Mouse (Mus musculus) spleen, adult 2 months (tissue): Measurements from ENCODE around the gene Mrpl20. TPM values are rescaled to one million over a fixed set of nuclear protein-coding genes. Genes with fewer than 3 reads are reported as not detected.
"Not testable (repeated sequence)": the region's sequence is repeated elsewhere in the genome, so short reads cannot be mapped to it uniquely, and the experiment has no call there.

ENCODE experiments used
- DNase-seq, 2 experiments: peaks; one replicate each; pipeline versions ENCODE4 v3.0.0 to v3.0.0-alpha.2; 2012 to 2021; ENCODE audit warnings: low spot score in 2 of 2, low read depth in 1 of 2
- H3K27ac ChIP-seq: fragments of 200-500 bp; 2 replicates; pipeline ENCODE4 v1.5.1; 2012; ENCODE audit warnings: low read length, inconsistent platforms; ENCODE audit not compliant: insufficient read depth
- H3K27me3 ChIP-seq: fragments of 200-500 bp; 2 replicates; pipeline ENCODE4 v1.6.1; 2012; ENCODE audit warnings: mild to moderate bottlenecking, moderate library complexity, low read length, inconsistent platforms; ENCODE audit not compliant: control insufficient read depth, insufficient read depth
- H3K36me3 ChIP-seq: fragments of 200-500 bp; 2 replicates; pipeline ENCODE4 v1.6.1; 2012; ENCODE audit warnings: mild to moderate bottlenecking, low read length, inconsistent platforms; ENCODE audit not compliant: control insufficient read depth, insufficient read depth
- H3K4me1 ChIP-seq: fragments of 200-500 bp; 2 replicates; pipeline ENCODE4 v1.6.1; 2011; ENCODE audit warnings: inconsistent platforms; ENCODE audit not compliant: control insufficient read depth, insufficient read depth, insufficient read length
- H3K4me3 ChIP-seq: fragments of 200-500 bp; 2 replicates; pipeline ENCODE4 v1.5.1; 2011; ENCODE audit warnings: mild to moderate bottlenecking, inconsistent platforms; ENCODE audit not compliant: insufficient read depth, insufficient read length; ENCODE audit errors: extremely low read depth
- CTCF ChIP-seq: fragments of 200-500 bp; IDR thresholded peaks from 2 replicates; pipeline ENCODE4 v1.5.1; 2011; ENCODE audit warnings: mild to moderate bottlenecking, inconsistent platforms; ENCODE audit not compliant: insufficient read depth, insufficient read length, insufficient replicate concordance; ENCODE audit errors: extremely low read depth
- POLR2A ChIP-seq: fragments of 200-500 bp; IDR thresholded peaks from 2 replicates; pipeline ENCODE4 v1.6.1; 2011; ENCODE audit warnings: low read depth, low read length, inconsistent platforms
- WGBS: fragments of 180-500 bp; shearing (Covaris S2); methylation state at CpG from one replicate; pipeline ENCODE4 v1.1.7; 2018; 5-methylcytosine and 5-hydroxymethylcytosine counted together
- polyA plus RNA-seq: library from polyadenylated mRNA; depleted of rRNA; stranded (reverse); fragments of >200 nt; gene quantifications from 2 replicates; pipeline ENCODE4 v1.2.3, GENCODE M21; 2012

Gene Mrpl20
- polyA plus RNA-seq, 1 experiment, result 23.3 TPM

DNA sequence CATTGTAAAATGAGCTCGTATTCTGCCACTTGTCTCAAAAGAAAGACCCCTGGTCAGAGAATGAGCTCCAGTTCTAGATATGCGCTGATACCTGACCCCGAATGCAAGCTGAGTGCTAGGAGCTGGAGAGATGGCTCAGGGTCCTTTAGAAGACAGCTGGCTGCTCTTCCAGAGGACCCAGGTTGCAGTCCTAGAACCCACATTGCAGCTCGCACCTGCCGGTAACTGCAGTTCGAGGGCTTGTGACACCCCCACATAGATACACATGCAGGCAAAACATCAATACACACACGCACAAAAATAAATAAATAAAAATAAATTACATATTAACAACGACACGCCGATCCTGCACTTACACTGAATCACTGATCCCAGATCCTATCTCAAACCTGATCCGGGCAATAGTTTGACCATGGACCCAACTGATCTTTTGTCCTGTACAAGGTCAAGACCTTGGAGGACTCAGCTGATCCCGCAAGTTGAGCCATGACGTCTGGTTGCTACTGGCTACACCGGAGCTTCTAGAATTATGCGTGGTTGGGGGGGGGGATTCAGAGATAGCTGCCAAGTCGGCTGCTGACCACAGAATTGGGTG, 19.1 kb upstream of the Mrpl20 start:
- no peak for TF ChIP-seq POLR2A
- no peak for TF ChIP-seq CTCF
- Histone ChIP-seq H3K27ac (no peak overlapping the region), H3K36me3 (no peaks in the 10 kb centered on the region), H3K27me3 (peaks cover 2% of the 10 kb centered on the region; the same call in 1 of the 2 replicates), H3K4me1 (peaks cover 4% of the 10 kb centered on the region), H3K4me3 (peak overlapping the region; percentile 60; the same call in 1 of the 2 replicates)
- DNase-seq, result no peak
- 45% methylated on average over 16 of the region's 16 CpGs for WGBS

GRCm38 (mm10) chr4:155784081-155784701, 18.5 kb upstream of the Mrpl20 start:
- TF ChIP-seq CTCF (peak; percentile 69), POLR2A (no peak)
- no peaks in the 10 kb centered on the region for H3K36me3 ChIP-seq
- peak in 1 of 2 experiments; percentile 69 for DNase-seq
- no peak overlapping the region; the same call in 1 of the 2 replicates for H3K27ac ChIP-seq
- peaks cover 4% of the 10 kb centered on the region for H3K4me1 ChIP-seq
- WGBS, result 1% methylated on average over 52 of the region's 52 CpGs
- H3K4me3 ChIP-seq, result peak overlapping the region; percentile 60
- H3K27me3 ChIP-seq, result peaks cover 2% of the 10 kb centered on the region; the same call in 1 of the 2 replicates

GRCm38 (mm10) chr4:155785246-155785645, 17.4 kb upstream of the Mrpl20 start:
- DNase-seq, result no peak
- Histone ChIP-seq H3K27me3 (peaks cover 2% of the 10 kb centered on the region; the same call in 1 of the 2 replicates), H3K27ac (no peak overlapping the region), H3K36me3 (no peaks in the 10 kb centered on the region), H3K4me1 (peaks cover 4% of the 10 kb centered on the region), H3K4me3 (no peak overlapping the region)
- 91% methylated on average over 10 of the region's 10 CpGs for WGBS
- TF ChIP-seq POLR2A (no peak), CTCF (no peak)

DNA sequence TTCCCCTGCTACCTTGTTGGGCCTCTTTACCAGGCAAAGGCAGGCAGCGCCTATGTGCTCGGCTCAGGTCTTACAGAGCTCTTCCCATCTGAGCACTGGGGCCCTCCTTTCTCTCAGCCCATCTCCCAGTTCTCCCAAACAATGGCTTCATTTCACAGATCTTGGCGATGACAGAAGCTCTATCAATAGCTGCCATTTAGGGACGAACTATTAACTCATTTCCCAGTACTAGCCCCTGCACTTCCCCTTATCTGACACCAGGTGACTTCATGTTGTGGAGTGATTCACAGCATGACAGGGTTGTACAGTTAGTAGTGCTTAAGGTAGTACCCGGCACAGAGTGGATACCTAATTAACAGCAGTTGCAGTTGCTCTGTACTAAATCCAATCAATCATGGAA, 16.9 kb upstream of the Mrpl20 start, which contains the start of gene Tmem88b:
Gene Tmem88b, minus strand, starts transcription at position 56 of the 400 bp plus-strand sequence.
- 78% methylated on average over 5 of the region's 5 CpGs for WGBS
- Histone ChIP-seq H3K4me1 (peaks cover 4% of the 10 kb centered on the region), H3K4me3 (no peak within 1 kb of the TSS), H3K27me3 (peaks cover 2% of the 10 kb centered on the region; the same call in 1 of the 2 replicates), H3K36me3 (no peaks in the 10 kb centered on the region), H3K27ac (no peak within 1 kb of the TSS)
- TF ChIP-seq CTCF, result no peak
- no peak for TF ChIP-seq POLR2A
- DNase-seq, result no peak

DNA sequence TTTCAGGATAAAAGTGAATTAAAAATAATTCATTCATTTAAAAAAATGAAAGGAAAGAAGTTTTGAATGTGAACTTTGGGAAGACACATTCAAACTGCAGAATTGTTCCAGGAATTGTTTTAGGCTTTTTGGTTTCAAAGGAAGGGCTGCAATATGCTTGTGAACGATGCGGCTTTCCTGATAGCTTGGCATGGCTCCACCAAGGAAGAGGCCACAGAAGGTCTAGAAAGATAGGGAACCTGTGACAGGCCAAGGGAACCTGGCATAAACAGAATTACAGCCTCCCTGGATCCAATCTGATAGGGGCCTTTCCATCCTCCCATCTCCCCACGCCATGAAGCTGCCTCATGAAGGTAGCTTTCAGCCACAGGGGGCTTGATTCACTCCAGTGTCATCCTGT, 14.4 kb upstream of the Mrpl20 start:
- H3K4me3 ChIP-seq, result no peak overlapping the region
- TF ChIP-seq POLR2A (no peak), CTCF (no peak)
- no peaks in the 10 kb centered on the region for H3K36me3 ChIP-seq
- no peak for DNase-seq
- WGBS, result 61% methylated on average over 3 of the region's 3 CpGs
- H3K27ac ChIP-seq, result no peak overlapping the region; the same call in 1 of the 2 replicates
- H3K27me3 ChIP-seq, result peaks cover 2% of the 10 kb centered on the region; the same call in 1 of the 2 replicates
- peaks cover 4% of the 10 kb centered on the region for H3K4me1 ChIP-seq

DNA sequence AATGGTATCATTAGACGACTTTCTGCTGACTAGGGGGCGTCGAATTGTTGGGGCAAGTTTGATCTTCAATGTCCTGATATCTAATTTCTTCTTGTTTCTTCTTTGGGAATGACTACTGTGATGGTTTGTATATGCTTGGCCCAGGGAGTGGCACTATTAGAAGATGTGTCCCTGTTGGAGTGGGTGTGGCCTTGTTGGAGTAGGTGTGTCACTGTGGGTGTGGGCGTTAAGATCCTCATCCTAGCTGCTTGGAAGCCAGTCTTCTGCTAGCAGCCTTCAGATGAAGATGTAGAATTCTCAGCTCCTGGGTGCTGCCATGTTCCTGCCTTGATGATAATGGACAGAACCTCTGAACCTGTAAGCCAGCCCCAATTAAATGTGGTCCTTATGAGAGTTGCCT, 13.8 kb upstream of the Mrpl20 start:
- H3K27me3 ChIP-seq, H3K4me3 ChIP-seq, H3K4me1 ChIP-seq, DNase-seq, H3K36me3 ChIP-seq, H3K27ac ChIP-seq: not testable (repeated sequence)
- WGBS, result 77% methylated on average over 4 of the region's 4 CpGs

GRCm38 (mm10) chr4:155790021-155790489, 12.6 kb upstream of the Mrpl20 start, which contains the start of gene Ankrd65:
TSS of gene Ankrd65 (plus strand) at chr4:155790439.
- TF ChIP-seq CTCF (no peak), POLR2A (no peak)
- Histone ChIP-seq H3K36me3 (no peaks in the 10 kb centered on the region), H3K27ac (no peak within 1 kb of the TSS), H3K4me1 (no peaks in the 10 kb centered on the region), H3K27me3 (no peaks in the 10 kb centered on the region), H3K4me3 (no peak within 1 kb of the TSS)
- 88% methylated on average over 3 of the region's 3 CpGs for WGBS
- no peak for DNase-seq
